Mouse (Mus musculus): ENCODE measurements around the gene Cnot11. TPM values are rescaled to one million over a fixed set of nuclear protein-coding genes. Genes with fewer than 3 reads are reported as not detected.

Gene Cnot11
- polyA plus RNA-seq, 1 experiment from 2014 or later: 13.3 TPM

- no peak for ATAC-seq (replicated peaks; ENCODE audit: insufficient number of reproducible peaks, insufficient read depth, low FRiP score, low read depth)
- Histone ChIP-seq H3K4me1 (replicated peaks) (no peaks in the 10 kb centered on the region; the same call in 1 of the 2 replicates), H3K9ac (no peak overlapping the region), H3K4me2 (no peak overlapping the region), H3K4me3 (no peak overlapping the region), H3K36me3 (no peaks in the 10 kb centered on the region), H3K27me3 (no peaks in the 10 kb centered on the region), H3K27ac (no peak overlapping the region), H3K9me3 (replicated peaks) (no peaks in the 10 kb centered on the region)
- 79% methylated on average over 10 of the region's 10 CpGs for WGBS
These were observed 19.3 kb upstream of the Cnot11 start for GRCm38 (mm10) chr1:39515303-39515991.

DNA sequence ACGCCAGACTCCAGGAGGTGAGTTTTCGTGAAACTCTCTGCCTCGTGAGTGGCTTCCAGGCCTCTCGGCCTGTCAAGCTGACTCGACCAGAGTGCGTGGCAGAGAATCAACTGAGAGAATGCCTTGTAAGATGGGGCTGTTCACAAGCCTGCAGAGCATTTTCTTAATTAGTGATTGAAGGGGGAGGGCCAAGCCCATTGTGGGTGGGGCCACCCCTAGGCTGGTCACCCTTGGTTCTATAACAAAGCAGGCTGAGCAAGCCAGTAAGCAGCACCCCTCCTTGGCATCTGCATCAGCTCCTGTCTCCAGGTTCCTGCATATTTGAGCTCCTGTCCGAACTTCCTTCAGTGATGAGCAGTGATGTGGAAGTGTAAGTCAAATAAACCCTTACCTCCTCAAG lies 13.5 kb upstream of the Cnot11 start:
- no peak overlapping the region for H3K4me2 ChIP-seq
- 88% methylated on average over 7 of the region's 7 CpGs for WGBS
- no peaks in the 10 kb centered on the region for H3K9me3 ChIP-seq (replicated peaks)
- H3K27ac ChIP-seq: no peak overlapping the region
- H3K9ac ChIP-seq: no peak overlapping the region
- H3K4me1 ChIP-seq (replicated peaks): no peaks in the 10 kb centered on the region
- no peak overlapping the region for H3K4me3 ChIP-seq
- no peaks in the 10 kb centered on the region for H3K27me3 ChIP-seq
- ATAC-seq (replicated peaks; ENCODE audit: insufficient number of reproducible peaks, insufficient read depth, low FRiP score, low read depth): no peak
- no peaks in the 10 kb centered on the region for H3K36me3 ChIP-seq

DNA sequence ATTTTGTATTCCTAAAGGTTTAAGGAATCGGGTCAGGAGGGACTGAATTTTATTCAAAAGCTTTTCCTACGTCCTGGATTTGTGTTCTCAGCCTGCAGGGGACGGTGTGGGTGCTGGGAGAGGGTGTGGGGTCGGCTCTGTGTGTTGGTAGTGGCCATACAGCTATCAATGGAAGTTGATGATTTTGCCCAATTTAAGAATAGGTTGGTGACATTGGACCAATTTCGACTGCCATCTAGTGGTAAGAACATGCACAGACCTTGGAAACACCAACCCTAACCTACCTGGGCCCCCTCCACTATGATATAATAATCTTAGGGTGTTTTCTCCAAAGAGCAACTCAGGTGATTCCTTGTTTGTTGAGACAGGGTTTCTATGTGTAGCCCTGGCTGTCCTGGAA lies 12.3 kb upstream of the Cnot11 start:
- H3K9me3 ChIP-seq (replicated peaks): no peaks in the 10 kb centered on the region
- H3K36me3 ChIP-seq: no peaks in the 10 kb centered on the region
- H3K27me3 ChIP-seq: no peaks in the 10 kb centered on the region
- no peaks in the 10 kb centered on the region for H3K4me1 ChIP-seq (replicated peaks)
- H3K9ac ChIP-seq: no peak overlapping the region
- no peak overlapping the region for H3K4me3 ChIP-seq
- no peak for ATAC-seq (replicated peaks; ENCODE audit: insufficient number of reproducible peaks, insufficient read depth, low FRiP score, low read depth)
- no peak overlapping the region for H3K4me2 ChIP-seq
- H3K27ac ChIP-seq: no peak overlapping the region
- 27% methylated on average over 5 of the region's 5 CpGs for WGBS

GRCm38 (mm10) chr1:39525763-39526162 lies 9.0 kb upstream of the Cnot11 start:
- Histone ChIP-seq H3K4me1 (replicated peaks) (no peaks in the 10 kb centered on the region), H3K9ac (no peak overlapping the region), H3K27ac (no peak overlapping the region), H3K4me3 (no peak overlapping the region), H3K27me3 (no peaks in the 10 kb centered on the region), H3K9me3 (replicated peaks) (no peaks in the 10 kb centered on the region), H3K36me3 (no peaks in the 10 kb centered on the region), H3K4me2 (no peak overlapping the region)
- WGBS: 66% methylated on average over 7 of the region's 7 CpGs
- no peak for ATAC-seq (replicated peaks; ENCODE audit: insufficient number of reproducible peaks, insufficient read depth, low FRiP score, low read depth)

DNA sequence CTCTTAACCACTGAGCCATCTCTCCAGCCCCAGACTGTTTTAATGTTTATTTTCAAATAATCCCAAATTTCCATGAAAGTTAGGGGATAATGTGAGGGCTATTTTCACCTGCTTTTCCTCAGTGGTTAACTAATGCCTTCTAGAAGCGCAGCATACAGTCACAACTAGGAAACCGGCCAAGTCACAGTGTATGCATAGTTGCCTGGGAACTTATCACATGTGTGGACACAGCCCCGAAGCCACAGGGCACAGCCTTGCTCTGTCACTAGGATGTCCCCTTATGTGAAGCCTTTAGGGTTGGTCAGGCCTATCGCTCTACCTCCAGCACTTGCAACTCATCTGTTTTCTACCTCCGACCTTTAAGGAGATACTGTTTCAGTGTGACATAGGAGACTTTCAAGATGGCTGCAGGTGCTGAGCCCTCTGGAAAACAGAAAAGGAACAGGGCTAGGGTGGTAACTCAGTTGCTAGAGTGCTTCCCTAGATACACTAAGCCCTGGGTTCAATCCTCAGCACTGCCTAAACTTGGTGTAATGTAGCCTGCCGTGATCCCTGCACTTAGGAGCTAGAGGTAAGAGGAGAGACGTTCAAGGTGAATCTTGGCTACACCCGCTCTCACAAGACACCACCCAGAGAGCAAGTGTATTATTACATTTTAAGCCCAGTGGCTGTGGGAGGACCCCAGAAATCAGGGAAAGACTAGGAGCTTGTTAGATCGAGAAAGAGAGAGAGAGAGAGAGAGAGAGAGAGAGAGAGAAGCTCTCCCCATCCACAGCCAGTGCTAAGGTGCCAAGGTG lies 8.2 kb upstream of the Cnot11 start:
- Histone ChIP-seq H3K9ac (no peak overlapping the region), H3K27me3 (no peaks in the 10 kb centered on the region), H3K9me3 (replicated peaks) (no peaks in the 10 kb centered on the region), H3K36me3 (no peaks in the 10 kb centered on the region), H3K4me2 (no peak overlapping the region), H3K4me3 (no peak overlapping the region), H3K27ac (no peak overlapping the region), H3K4me1 (replicated peaks) (no peaks in the 10 kb centered on the region)
- WGBS: 69% methylated on average over 9 of the region's 9 CpGs
- no peak for ATAC-seq (replicated peaks; ENCODE audit: insufficient number of reproducible peaks, insufficient read depth, low FRiP score, low read depth)

DNA sequence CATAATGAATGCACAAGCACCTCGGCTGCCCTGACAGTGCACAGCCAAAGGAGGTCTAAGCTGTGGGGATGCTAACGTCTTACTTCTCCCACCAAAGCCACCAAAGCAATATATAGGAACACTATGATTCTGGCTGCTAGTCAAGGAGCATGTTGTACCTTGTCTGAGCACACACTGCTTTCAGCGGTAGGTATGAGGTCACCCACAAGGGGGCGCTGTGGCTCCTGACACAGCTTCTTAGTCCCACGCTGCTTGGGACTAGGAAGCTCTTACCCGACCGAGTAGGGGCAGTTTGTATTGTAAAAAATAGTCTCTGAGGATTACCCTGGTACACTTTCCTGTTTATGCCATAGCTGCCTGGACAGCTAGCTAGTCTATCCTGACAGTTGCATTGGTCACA lies 7.4 kb upstream of the Cnot11 start:
- no peak overlapping the region for H3K27ac ChIP-seq
- no peak for ATAC-seq (replicated peaks; ENCODE audit: insufficient number of reproducible peaks, insufficient read depth, low FRiP score, low read depth)
- no peaks in the 10 kb centered on the region for H3K4me1 ChIP-seq (replicated peaks)
- H3K27me3 ChIP-seq: no peaks in the 10 kb centered on the region
- 11% methylated on average over 7 of the region's 7 CpGs for WGBS
- no peaks in the 10 kb centered on the region for H3K36me3 ChIP-seq
- H3K4me2 ChIP-seq: no peak overlapping the region
- no peak overlapping the region for H3K9ac ChIP-seq
- H3K9me3 ChIP-seq (replicated peaks): no peaks in the 10 kb centered on the region
- no peak overlapping the region for H3K4me3 ChIP-seq

GRCm38 (mm10) chr1:39528319-39528718 lies 6.5 kb upstream of the Cnot11 start:
- Histone ChIP-seq H3K9me3 (replicated peaks) (no peaks in the 10 kb centered on the region), H3K27me3 (no peaks in the 10 kb centered on the region), H3K27ac (no peak overlapping the region), H3K4me2 (no peak overlapping the region), H3K4me3 (no peak overlapping the region), H3K36me3 (no peaks in the 10 kb centered on the region), H3K4me1 (replicated peaks) (no peaks in the 10 kb centered on the region), H3K9ac (no peak overlapping the region)
- 67% methylated on average over 6 of the region's 6 CpGs for WGBS
- no peak for ATAC-seq (replicated peaks; ENCODE audit: insufficient number of reproducible peaks, insufficient read depth, low FRiP score, low read depth)

DNA sequence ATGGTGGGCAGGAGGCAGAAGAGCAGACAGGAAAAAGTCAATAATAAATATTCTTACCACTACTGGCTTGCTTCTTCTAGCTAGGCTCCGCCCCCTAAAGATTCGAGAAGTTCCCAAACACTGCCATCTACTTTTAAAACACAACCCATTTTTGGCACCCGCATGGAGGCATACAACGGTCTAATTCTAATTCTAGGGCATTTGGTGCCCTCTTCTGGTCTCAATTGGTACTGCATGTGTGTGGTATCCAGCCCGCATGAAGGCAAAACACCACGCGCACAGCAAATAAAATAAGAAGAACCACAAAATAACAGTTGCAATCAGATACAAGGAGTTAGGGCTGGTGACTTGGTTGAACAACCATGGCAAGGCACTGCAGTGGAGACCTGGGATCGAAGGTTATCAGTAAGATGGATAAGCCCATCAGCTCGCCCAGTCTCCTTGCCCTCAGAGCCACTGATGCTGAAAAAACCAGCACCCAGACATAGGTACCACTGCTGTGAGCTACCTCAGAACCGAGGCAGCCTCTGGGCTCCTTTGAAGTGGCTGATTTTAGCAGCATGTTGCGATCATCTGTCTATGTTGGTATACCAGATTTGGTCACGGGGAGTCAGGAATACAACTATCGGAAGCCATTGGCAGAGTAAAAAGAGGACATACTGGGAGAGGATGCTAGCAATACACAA lies 4.4 kb upstream of the Cnot11 start:
- 34% methylated on average over 13 of the region's 13 CpGs for WGBS
- no peak for ATAC-seq (replicated peaks; ENCODE audit: insufficient number of reproducible peaks, insufficient read depth, low FRiP score, low read depth)
- H3K4me1 ChIP-seq (replicated peaks): 0 out of 2 replicates have a peak, but pooled peaks cover 3% of the 10 kb centered on the region
- H3K27me3 ChIP-seq: no peaks in the 10 kb centered on the region
- no peak overlapping the region for H3K4me3 ChIP-seq
- no peak overlapping the region for H3K4me2 ChIP-seq
- H3K9me3 ChIP-seq (replicated peaks): no peaks in the 10 kb centered on the region
- H3K9ac ChIP-seq: no peak overlapping the region
- no peak overlapping the region for H3K27ac ChIP-seq
- H3K36me3 ChIP-seq: no peaks in the 10 kb centered on the region

DNA sequence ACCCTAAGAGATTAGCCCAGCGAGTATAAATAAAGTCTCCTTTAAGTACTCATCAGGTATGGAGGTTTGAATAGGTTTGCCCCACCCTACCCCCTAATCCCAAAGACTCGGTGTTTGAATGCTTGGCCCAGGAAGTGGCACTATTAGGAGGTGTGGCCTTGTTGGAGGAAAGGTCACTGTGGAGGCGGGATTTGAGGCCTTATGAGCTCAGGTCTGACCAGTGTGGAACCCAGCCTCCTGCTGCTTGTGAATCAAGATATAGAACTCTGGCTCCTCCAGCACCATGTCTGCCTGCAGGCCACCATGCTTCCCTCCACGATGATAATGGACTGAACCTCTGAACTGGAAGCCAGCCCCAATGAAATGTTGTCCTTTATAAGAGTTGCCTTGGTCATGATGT lies 3.8 kb upstream of the Cnot11 start:
- Histone ChIP-seq H3K27me3 (no peaks in the 10 kb centered on the region), H3K4me3 (no peak overlapping the region), H3K9me3 (replicated peaks) (no peaks in the 10 kb centered on the region), H3K36me3 (no peaks in the 10 kb centered on the region), H3K4me1 (replicated peaks) (0 out of 2 replicates have a peak, but pooled peaks cover 3% of the 10 kb centered on the region), H3K4me2 (no peak overlapping the region), H3K9ac (no peak overlapping the region), H3K27ac (no peak overlapping the region)
- WGBS: 66% methylated on average over 4 of the region's 4 CpGs
- ATAC-seq (replicated peaks; ENCODE audit: insufficient number of reproducible peaks, insufficient read depth, low FRiP score, low read depth): no peak

DNA sequence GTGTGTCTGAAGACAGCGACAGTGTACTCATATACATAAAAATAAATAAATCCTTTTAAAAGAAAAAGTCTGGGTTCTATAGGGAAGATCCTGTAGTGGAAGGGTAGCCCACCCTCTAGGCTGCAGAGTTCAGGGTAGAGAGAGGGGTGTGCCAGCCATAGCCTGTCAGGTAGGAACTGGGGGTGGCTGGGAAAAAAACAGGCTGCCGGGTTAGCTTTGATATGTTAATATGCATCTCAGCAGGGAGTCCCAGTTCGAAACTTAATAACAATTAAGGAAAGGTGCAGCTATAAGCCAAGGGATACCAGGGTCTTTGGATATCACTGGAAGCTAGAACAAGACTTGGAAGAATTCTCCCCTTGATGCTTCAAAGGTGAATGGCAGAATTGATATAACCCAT lies 875 bp upstream of the Cnot11 start:
- no peak overlapping the region for H3K9ac ChIP-seq
- H3K27ac ChIP-seq: no peak overlapping the region
- no peak overlapping the region for H3K4me2 ChIP-seq
- no peaks in the 10 kb centered on the region for H3K9me3 ChIP-seq (replicated peaks)
- no peak for ATAC-seq (replicated peaks; ENCODE audit: insufficient number of reproducible peaks, insufficient read depth, low FRiP score, low read depth)
- H3K36me3 ChIP-seq: peaks cover 8% of the 10 kb centered on the region
- H3K27me3 ChIP-seq: no peaks in the 10 kb centered on the region
- 39% methylated on average over 3 of the region's 3 CpGs for WGBS
- H3K4me1 ChIP-seq (replicated peaks): peaks cover 18% of the 10 kb centered on the region
- no peak overlapping the region for H3K4me3 ChIP-seq

- peak overlapping the region; percentile 100 for H3K4me3 ChIP-seq
- H3K4me1 ChIP-seq (replicated peaks): peaks cover 18% of the 10 kb centered on the region
- 0% methylated on average over 100 of the region's 100 CpGs for WGBS
- peak overlapping the region; percentile 91 for H3K4me2 ChIP-seq
- peak; percentile 90 for ATAC-seq (replicated peaks; ENCODE audit: insufficient number of reproducible peaks, insufficient read depth, low FRiP score, low read depth)
- H3K27ac ChIP-seq: peak overlapping the region; percentile 91
- no peaks in the 10 kb centered on the region for H3K27me3 ChIP-seq
- peaks cover 25% of the 10 kb centered on the region for H3K36me3 ChIP-seq
- H3K9me3 ChIP-seq (replicated peaks): no peaks in the 10 kb centered on the region
- peak overlapping the region; percentile 98 for H3K9ac ChIP-seq
These were observed 921 bp downstream of the Cnot11 start for GRCm38 (mm10) chr1:39535515-39536311.
